Mouse (Mus musculus) embryonic facial prominence, embryonic 12.5 days (tissue): ENCODE measurements around the gene Fam102a. TPM values are rescaled to one million over a fixed set of nuclear protein-coding genes. Genes with fewer than 3 reads are reported as not detected.

Experiments
- ATAC-seq: fragments of 200-750 bp; cut with Nextera tagmentation; 2 replicates; pipeline ENCODE4 v1.8.0; 2017; ENCODE audit not compliant: insufficient number of reproducible peaks, insufficient read depth, low FRiP score, low TSS enrichment
- H3K27ac ChIP-seq: fragments of 300-500 bp; sonication (generic); 2 replicates; pipeline ENCODE4 v1.5.1; 2016; ENCODE audit warnings: mild to moderate bottlenecking
- H3K27me3 ChIP-seq: fragments of 300-500 bp; sonication (generic); 2 replicates; pipeline ENCODE4 v1.6.1; 2016; ENCODE audit warnings: mild to moderate bottlenecking, moderate library complexity
- H3K36me3 ChIP-seq: fragments of 300-500 bp; sonication (generic); 2 replicates; pipeline ENCODE4 v1.6.1; 2016; ENCODE audit warnings: mild to moderate bottlenecking
- H3K4me1 ChIP-seq: fragments of 300-500 bp; sonication (generic); 2 replicates; pipeline ENCODE4 v1.6.1; 2016
- H3K4me2 ChIP-seq: fragments of 300-500 bp; sonication (generic); replicated peaks from 2 replicates; pipeline ENCODE4 v1.6.1; 2016; ENCODE audit warnings: mild to moderate bottlenecking, moderate library complexity
- H3K4me3 ChIP-seq: fragments of 300-500 bp; sonication (generic); 2 replicates; pipeline ENCODE4 v1.5.1; 2016; ENCODE audit warnings: mild to moderate bottlenecking
- H3K9ac ChIP-seq: fragments of 300-500 bp; sonication (generic); 2 replicates; pipeline ENCODE4 v1.6.1; 2016; ENCODE audit warnings: mild to moderate bottlenecking, moderate library complexity
- H3K9me3 ChIP-seq: fragments of 300-500 bp; sonication (generic); 2 replicates; pipeline ENCODE4 v1.6.1; 2016; ENCODE audit warnings: mild to moderate bottlenecking, moderate library complexity
- WGBS: fragments of 180-500 bp; shearing (Covaris S2); methylation state at CpG from one replicate; pipeline ENCODE4 v1.1.7; 2016; 5-methylcytosine and 5-hydroxymethylcytosine counted together
- polyA plus RNA-seq: library from polyadenylated mRNA; unstranded; fragments of >200 nt; fragmentation: Nextera tagmentation; extraction: Ambion mirVana; gene quantifications from 2 replicates; pipeline ENCODE4 v1.2.1, GENCODE M21; 2016

The Fam102a gene
- polyA plus RNA-seq, 1 experiment from 2014 or later: 17.0 TPM

GRCm38 (mm10) chr2:32549171-32549570, 14.0 kb downstream of the Fam102a start:
- 56% methylated on average over 9 of the region's 9 CpGs for WGBS
- Histone ChIP-seq H3K36me3 (0 out of 2 replicates have a peak, but pooled peaks cover 6% of the 10 kb centered on the region), H3K9ac (no peak overlapping the region), H3K4me3 (no peak overlapping the region), H3K27ac (peak overlapping the region; percentile 74), H3K9me3 (no peaks in the 10 kb centered on the region), H3K27me3 (no peaks in the 10 kb centered on the region), H3K4me1 (peaks cover 27% of the 10 kb centered on the region), H3K4me2 (no peak overlapping the region)
- ATAC-seq: no peak

- WGBS: 20% methylated on average over 6 of the region's 6 CpGs
- Histone ChIP-seq H3K36me3 (0 out of 2 replicates have a peak, but pooled peaks cover 6% of the 10 kb centered on the region), H3K4me2 (no peak overlapping the region), H3K27me3 (no peaks in the 10 kb centered on the region), H3K27ac (peak overlapping the region; percentile 74), H3K4me3 (no peak overlapping the region), H3K9ac (no peak overlapping the region), H3K4me1 (peaks cover 27% of the 10 kb centered on the region), H3K9me3 (no peaks in the 10 kb centered on the region)
- ATAC-seq: peak; percentile 36; the same call in 1 of the 2 replicates
Observed at GRCm38 (mm10) chr2:32549764-32550163, 14.6 kb downstream of the Fam102a start.

- H3K36me3 ChIP-seq: no peaks in the 10 kb centered on the region
- no peaks in the 10 kb centered on the region for H3K9me3 ChIP-seq
- WGBS: 72% methylated on average over 5 of the region's 5 CpGs
- ATAC-seq: no peak
- H3K27ac ChIP-seq: no peak overlapping the region
- no peak overlapping the region for H3K4me2 ChIP-seq
- peaks cover 40% of the 10 kb centered on the region for H3K4me1 ChIP-seq
- no peak overlapping the region for H3K4me3 ChIP-seq
- H3K27me3 ChIP-seq: no peaks in the 10 kb centered on the region
- no peak overlapping the region for H3K9ac ChIP-seq
Observed at GRCm38 (mm10) chr2:32551236-32551635, 16.1 kb downstream of the Fam102a start.

GRCm38 (mm10) chr2:32553592-32554148, 18.5 kb downstream of the Fam102a start:
- 82% methylated on average over 7 of the region's 7 CpGs for whole genome bisulfite sequencing
- 0 out of 2 replicates have a peak, but pooled peaks cover 9% of the 10 kb centered on the region for H3K36me3 ChIP-seq
- ATAC-seq: no peak
- H3K9ac ChIP-seq: no peak overlapping the region
- H3K4me1 ChIP-seq: peaks cover 46% of the 10 kb centered on the region
- H3K4me3 ChIP-seq: no peak overlapping the region
- no peaks in the 10 kb centered on the region for H3K27me3 ChIP-seq
- H3K27ac ChIP-seq: no peak overlapping the region
- H3K9me3 ChIP-seq: no peaks in the 10 kb centered on the region
- no peak overlapping the region for H3K4me2 ChIP-seq

GRCm38 (mm10) chr2:32555484-32555883, 20.4 kb downstream of the Fam102a start:
- Histone ChIP-seq H3K4me1 (peaks cover 33% of the 10 kb centered on the region), H3K27ac (peak overlapping the region; percentile 50; the same call in 1 of the 2 replicates), H3K9ac (peak overlapping the region; percentile 24; the same call in 1 of the 2 replicates), H3K27me3 (no peaks in the 10 kb centered on the region), H3K4me2 (no peak overlapping the region), H3K4me3 (no peak overlapping the region), H3K9me3 (no peaks in the 10 kb centered on the region), H3K36me3 (peaks cover 27% of the 10 kb centered on the region)
- ATAC-seq: no peak
- WGBS: 32% methylated on average over 4 of the region's 4 CpGs

GRCm38 (mm10) chr2:32556019-32556418, 20.9 kb downstream of the Fam102a start:
- peak overlapping the region; percentile 24; the same call in 1 of the 2 replicates for H3K9ac ChIP-seq
- 75% methylated on average over 7 of the region's 7 CpGs for WGBS

GRCm38 (mm10) chr2:32559570-32559969, 24.4 kb downstream of the Fam102a start:
- Histone ChIP-seq H3K9ac (no peak overlapping the region), H3K27ac (peak overlapping the region; percentile 41; the same call in 1 of the 2 replicates), H3K36me3 (peaks cover 61% of the 10 kb centered on the region), H3K9me3 (no peaks in the 10 kb centered on the region), H3K4me2 (no peak overlapping the region), H3K4me1 (peaks cover 28% of the 10 kb centered on the region), H3K4me3 (no peak overlapping the region), H3K27me3 (no peaks in the 10 kb centered on the region)
- WGBS: 38% methylated on average over 5 of the region's 5 CpGs
- ATAC-seq: peak; percentile 58

More at GRCm38 (mm10) chr2:32556019-32556418, 20.9 kb downstream of the Fam102a start:
- Histone ChIP-seq H3K9me3 (no peaks in the 10 kb centered on the region), H3K4me1 (peaks cover 28% of the 10 kb centered on the region), H3K4me2 (no peak overlapping the region), H3K4me3 (no peak overlapping the region), H3K36me3 (peaks cover 33% of the 10 kb centered on the region), H3K27ac (peak overlapping the region; percentile 50; the same call in 1 of the 2 replicates), H3K27me3 (no peaks in the 10 kb centered on the region)
- no peak for ATAC-seq

GRCm38 (mm10) chr2:32566536-32567063, 31.5 kb downstream of the Fam102a start:
- Histone ChIP-seq H3K9ac (no peak overlapping the region), H3K27ac (no peak overlapping the region), H3K4me1 (peaks cover 4% of the 10 kb centered on the region), H3K4me2 (no peak overlapping the region), H3K4me3 (no peak overlapping the region), H3K9me3 (no peaks in the 10 kb centered on the region), H3K27me3 (no peaks in the 10 kb centered on the region), H3K36me3 (peaks cover 70% of the 10 kb centered on the region)
- WGBS: 47% methylated on average over 4 of the region's 4 CpGs
- ATAC-seq: no peak

- no peak overlapping the region for H3K4me3 ChIP-seq
- H3K9me3 ChIP-seq: no peaks in the 10 kb centered on the region
- peaks cover 62% of the 10 kb centered on the region for H3K36me3 ChIP-seq
- H3K27me3 ChIP-seq: no peaks in the 10 kb centered on the region
- no peak for ATAC-seq
- peaks cover 9% of the 10 kb centered on the region for H3K4me1 ChIP-seq
- WGBS: 80% methylated on average over 5 of the region's 5 CpGs
- H3K4me2 ChIP-seq: no peak overlapping the region
- H3K27ac ChIP-seq: no peak overlapping the region
- no peak overlapping the region for H3K9ac ChIP-seq
Observed at GRCm38 (mm10) chr2:32568149-32568548, 33.0 kb downstream of the Fam102a start.

GRCm38 (mm10) chr2:32568941-32569340, 33.8 kb downstream of the Fam102a start:
- ATAC-seq: no peak
- H3K9me3 ChIP-seq: no peaks in the 10 kb centered on the region
- H3K4me1 ChIP-seq: peaks cover 9% of the 10 kb centered on the region
- no peak overlapping the region for H3K4me3 ChIP-seq
- no peak overlapping the region for H3K27ac ChIP-seq
- peaks cover 56% of the 10 kb centered on the region for H3K36me3 ChIP-seq
- H3K27me3 ChIP-seq: no peaks in the 10 kb centered on the region
- H3K9ac ChIP-seq: no peak overlapping the region
- no peak overlapping the region for H3K4me2 ChIP-seq
- 96% methylated on average over 3 of the region's 3 CpGs for WGBS

- under 1% methylated on average over 36 of the region's 36 CpGs for WGBS
Observed at GRCm38 (mm10) chr2:32570698-32571494, 35.8 kb downstream of the Fam102a start, which contains the start of gene Dpm2. Gene Dpm2, plus strand, starts transcription at chr2:32570858.

More at GRCm38 (mm10) chr2:32570698-32571494, 35.8 kb downstream of the Fam102a start, which contains the start of gene Dpm2:
- H3K36me3 ChIP-seq: peaks cover 37% of the 10 kb centered on the region
- peak within 1 kb of the TSS; percentile 58; the same call in 1 of the 2 replicates for H3K27ac ChIP-seq
- no peaks in the 10 kb centered on the region for H3K9me3 ChIP-seq
- H3K4me1 ChIP-seq: peaks cover 13% of the 10 kb centered on the region
- H3K9ac ChIP-seq: peak within 1 kb of the TSS; percentile 67
- H3K4me3 ChIP-seq: peak within 1 kb of the TSS; percentile 68
- peak; percentile 58 for ATAC-seq
- H3K4me2 ChIP-seq: peak within 1 kb of the TSS; percentile 82
- H3K27me3 ChIP-seq: no peaks in the 10 kb centered on the region
